Mouse (Mus musculus) intestine, postnatal 0 days (tissue): ENCODE results near the gene Gm10401. TPM values are rescaled to one million over a fixed set of nuclear protein-coding genes. Genes with fewer than 3 reads are reported as not detected.

ENCODE experiments used
- ATAC-seq: fragments of 200-750 bp; cut with Nextera tagmentation; 2 replicates; pipeline ENCODE4 v1.8.0; 2017; ENCODE audit warnings: mild to moderate bottlenecking, moderate TSS enrichment, moderate library complexity
- H3K27ac ChIP-seq: fragments of 300-500 bp; sonication (generic); 2 replicates; pipeline ENCODE4 v1.5.1; 2014; ENCODE audit warnings: mild to moderate bottlenecking, low read depth, low read length, moderate library complexity
- H3K27me3 ChIP-seq: fragments of 300-500 bp; sonication (generic); replicated peaks from 2 replicates; pipeline ENCODE4 v1.6.1; 2014; ENCODE audit warnings: low read length, mixed read lengths; ENCODE audit not compliant: control insufficient read depth, insufficient read depth
- H3K36me3 ChIP-seq: fragments of 300-500 bp; sonication (generic); 2 replicates; pipeline ENCODE4 v1.6.1; 2014; ENCODE audit warnings: mild to moderate bottlenecking, moderate library complexity; ENCODE audit not compliant: control insufficient read depth, insufficient read depth
- H3K4me1 ChIP-seq: fragments of 300-500 bp; sonication (generic); replicated peaks from 2 replicates; pipeline ENCODE4 v1.6.1; 2014; ENCODE audit warnings: antibody characterized with exemption, low read length, mixed read lengths; ENCODE audit not compliant: control insufficient read depth, insufficient read depth
- H3K4me2 ChIP-seq: fragments of 300-500 bp; sonication (generic); replicated peaks from 2 replicates; pipeline ENCODE4 v1.6.1; 2014; ENCODE audit warnings: low read depth, mild to moderate bottlenecking, moderate library complexity
- H3K4me3 ChIP-seq: fragments of 300-500 bp; sonication (generic); 2 replicates; pipeline ENCODE4 v1.5.1; 2014; ENCODE audit warnings: low read depth, low read length
- H3K9ac ChIP-seq: fragments of 300-500 bp; sonication (generic); 2 replicates; pipeline ENCODE4 v1.6.1; 2014; ENCODE audit warnings: mild to moderate bottlenecking, low read depth, low read length
- H3K9me3 ChIP-seq: fragments of 300-500 bp; sonication (generic); 2 replicates; pipeline ENCODE4 v1.6.1; 2016; ENCODE audit warnings: mixed run types; ENCODE audit not compliant: control insufficient read depth
- CTCF ChIP-seq: sonication (generic); IDR thresholded peaks from 2 replicates; pipeline ENCODE4 v1.5.1; 2016; ENCODE audit warnings: low read depth, mild to moderate bottlenecking, control low read depth, antibody characterized with exemption, moderate library complexity
- WGBS: fragments of 180-500 bp; shearing (Covaris S2); extraction: QIAGEN DNeasy Blood & Tissue Kit; methylation state at CpG from one replicate; pipeline ENCODE4 v1.1.7; 2014; 5-methylcytosine and 5-hydroxymethylcytosine counted together
- polyA plus RNA-seq: library from polyadenylated mRNA; unstranded; fragments of >200 nt; fragmentation: Nextera tagmentation; extraction: Ambion mirVana; gene quantifications from 2 replicates; pipeline ENCODE4 v1.2.1, GENCODE M21; 2015

Gene Gm10401
- polyA plus RNA-seq, 1 experiment from 2014 or later: 13.8 TPM

DNA sequence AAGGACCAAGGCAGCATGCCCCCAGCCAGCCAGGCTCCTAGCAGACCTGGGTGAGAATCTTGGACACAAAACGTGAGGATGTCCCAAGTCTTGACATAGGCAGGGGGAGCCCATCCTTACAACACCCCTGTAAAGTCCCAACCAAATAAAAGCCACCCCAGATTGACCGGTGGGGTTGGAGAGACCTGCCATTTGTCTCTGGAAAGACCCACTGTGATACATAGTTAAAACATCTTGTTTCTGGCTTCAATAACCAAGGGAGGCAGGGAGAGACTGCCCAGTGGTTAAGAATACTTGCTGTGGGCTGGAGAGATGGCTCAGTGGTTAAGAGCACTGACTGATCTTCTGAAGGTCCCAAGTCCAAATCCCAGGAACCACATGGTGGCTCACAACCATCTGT, 4.1 kb upstream of the Gm10401 start:
- Histone ChIP-seq H3K4me2 (no peak overlapping the region), H3K36me3 (peaks cover 34% of the 10 kb centered on the region), H3K27me3 (no peaks in the 10 kb centered on the region), H3K9me3 (no peaks in the 10 kb centered on the region), H3K27ac (no peak overlapping the region), H3K4me1 (no peaks in the 10 kb centered on the region), H3K4me3 (no peak overlapping the region), H3K9ac (no peak overlapping the region)
- 88% methylated on average over 2 of the region's 2 CpGs for WGBS
- TF ChIP-seq CTCF: no peak
- no peak for ATAC-seq

DNA sequence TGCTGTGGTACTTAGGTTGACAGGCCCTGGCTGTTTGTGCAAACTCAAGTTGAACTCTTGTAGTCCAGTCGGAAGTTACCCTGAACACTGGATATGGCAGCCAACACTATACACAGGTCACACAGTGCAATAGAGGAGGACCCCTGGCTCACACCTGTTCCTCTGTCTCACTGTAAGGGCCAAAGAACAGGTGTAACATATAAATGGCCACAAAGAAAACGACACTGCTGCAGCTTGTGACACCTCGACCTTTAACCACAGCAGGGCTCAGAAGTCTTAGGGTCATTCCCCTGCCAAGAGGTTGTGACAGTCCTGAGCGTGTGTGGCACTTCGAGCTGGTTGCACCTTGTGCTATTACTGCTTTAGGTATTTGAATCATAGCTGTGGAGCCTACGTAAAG, 2.4 kb upstream of the Gm10401 start:
- H3K9ac ChIP-seq: no peak overlapping the region

DNA sequence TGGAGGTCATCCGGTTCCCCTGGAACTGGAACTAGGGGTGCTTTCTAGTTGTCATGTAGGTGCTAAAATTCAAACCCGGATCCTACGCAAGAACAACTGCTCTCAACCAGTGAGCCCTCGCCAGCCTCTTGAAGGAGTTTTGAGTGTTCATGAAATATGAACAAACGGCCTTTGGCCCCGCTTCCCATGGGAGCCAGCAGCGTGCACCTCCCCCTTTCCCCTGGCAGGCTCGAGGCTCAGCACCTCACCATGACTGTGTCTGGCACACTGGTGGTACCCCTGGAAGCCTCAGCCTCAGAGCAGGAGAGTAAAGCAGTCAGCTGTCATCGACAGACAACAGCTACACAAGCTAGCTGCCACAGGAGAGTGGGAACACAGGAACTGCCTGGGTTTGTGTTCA, 1.9 kb upstream of the Gm10401 start:
- 73% methylated on average over 9 of the region's 9 CpGs for WGBS
- Histone ChIP-seq H3K4me3 (no peak overlapping the region), H3K4me1 (no peaks in the 10 kb centered on the region), H3K27me3 (no peaks in the 10 kb centered on the region), H3K9ac (no peak overlapping the region), H3K27ac (peak overlapping the region; percentile 46), H3K36me3 (peaks cover 53% of the 10 kb centered on the region), H3K4me2 (no peak overlapping the region), H3K9me3 (no peaks in the 10 kb centered on the region)
- no peak for ATAC-seq
- no peak for TF ChIP-seq CTCF

More for the DNA sequence above, 2.4 kb upstream of the Gm10401 start:
- no peaks in the 10 kb centered on the region for H3K9me3 ChIP-seq
- WGBS: 57% methylated on average over 6 of the region's 6 CpGs
- no peaks in the 10 kb centered on the region for H3K4me1 ChIP-seq
- no peak overlapping the region for H3K4me3 ChIP-seq
- H3K27me3 ChIP-seq: no peaks in the 10 kb centered on the region
- H3K27ac ChIP-seq: peak overlapping the region; percentile 46
- ATAC-seq: peak; percentile 62
- TF ChIP-seq CTCF: no peak
- H3K4me2 ChIP-seq: no peak overlapping the region
- H3K36me3 ChIP-seq: peaks cover 48% of the 10 kb centered on the region

DNA sequence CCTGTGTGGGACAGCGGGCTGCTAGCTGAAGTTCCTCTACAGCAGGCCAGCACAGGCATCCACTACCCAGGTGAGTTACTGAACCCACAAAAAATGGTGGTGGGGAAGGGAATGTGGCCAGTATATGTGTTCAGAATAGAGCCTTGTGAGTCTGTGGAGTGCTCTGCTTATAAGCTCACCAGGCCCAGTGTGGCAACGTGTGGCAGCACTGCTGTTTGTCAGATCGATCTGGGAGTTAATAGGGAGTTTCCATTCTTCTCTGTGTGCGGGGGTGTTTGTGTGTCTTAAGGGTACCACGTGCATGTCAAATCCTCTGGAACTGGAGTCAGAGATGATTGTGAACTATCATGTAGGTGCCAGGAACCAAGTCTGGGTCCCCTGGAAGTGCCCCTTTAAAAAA, 1.4 kb upstream of the Gm10401 start:
- 79% methylated on average over 5 of the region's 5 CpGs for whole genome bisulfite sequencing
- TF ChIP-seq CTCF: no peak

DNA sequence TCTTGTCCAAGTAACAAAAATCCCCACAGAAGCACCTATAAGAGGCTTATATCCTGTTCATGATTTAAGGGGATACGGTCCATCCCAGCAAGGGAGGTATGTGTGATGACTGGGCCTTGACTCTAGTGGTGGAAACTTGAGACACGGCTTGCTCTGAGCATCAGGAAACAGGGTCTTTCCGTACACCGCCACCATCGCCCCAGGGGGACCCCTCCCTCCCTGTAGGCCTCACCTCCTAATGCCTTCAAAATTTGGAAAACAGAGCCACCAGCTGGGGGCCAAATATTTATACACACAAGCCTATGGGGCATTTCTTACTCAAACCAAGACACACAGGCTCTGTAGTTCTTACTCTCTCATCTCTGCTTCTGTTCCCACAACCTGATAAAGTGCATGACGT, 6.3 kb downstream of the Gm10401 start:
- Histone ChIP-seq H3K27ac (no peak overlapping the region), H3K9me3 (no peaks in the 10 kb centered on the region), H3K4me3 (no peak overlapping the region), H3K4me2 (no peak overlapping the region), H3K4me1 (no peaks in the 10 kb centered on the region), H3K36me3 (peaks cover 56% of the 10 kb centered on the region), H3K27me3 (no peaks in the 10 kb centered on the region), H3K9ac (no peak overlapping the region)
- no peak for ATAC-seq
- 88% methylated on average over 6 of the region's 6 CpGs for WGBS
- TF ChIP-seq CTCF: no peak

More for the DNA sequence above, 1.4 kb upstream of the Gm10401 start:
- Histone ChIP-seq H3K9ac (no peak overlapping the region), H3K36me3 (peaks cover 55% of the 10 kb centered on the region), H3K27ac (no peak overlapping the region; the same call in 1 of the 2 replicates), H3K9me3 (no peaks in the 10 kb centered on the region), H3K4me1 (no peaks in the 10 kb centered on the region), H3K27me3 (no peaks in the 10 kb centered on the region), H3K4me3 (no peak overlapping the region), H3K4me2 (no peak overlapping the region)
- no peak; the same call in 1 of the 2 replicates for ATAC-seq

DNA sequence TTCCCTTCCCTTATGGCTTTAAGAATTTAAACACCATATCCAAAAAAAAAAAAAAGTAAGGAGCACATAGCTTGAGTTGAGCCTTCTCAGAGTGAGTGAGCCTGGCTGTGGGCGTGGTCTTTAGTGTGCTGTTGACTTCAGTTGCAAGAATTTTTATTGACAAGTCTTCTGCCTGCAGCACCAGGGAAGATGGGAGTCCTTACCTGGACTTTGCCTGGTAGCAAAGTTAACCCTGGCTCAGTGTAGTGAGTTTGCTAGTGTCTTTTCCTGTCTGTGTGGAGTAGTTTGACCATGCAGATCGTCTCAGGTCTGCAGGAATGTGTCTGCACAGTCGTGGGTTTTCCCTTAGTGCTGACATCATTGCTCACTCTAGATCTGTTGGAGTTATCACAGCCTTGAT, 7.1 kb downstream of the Gm10401 start:
- 34% methylated on average over 3 of the region's 3 CpGs for WGBS
- H3K4me2 ChIP-seq: no peak overlapping the region
- no peaks in the 10 kb centered on the region for H3K9me3 ChIP-seq
- peak; percentile 39; the same call in 1 of the 2 replicates for ATAC-seq
- no peak overlapping the region for H3K4me3 ChIP-seq
- peaks cover 56% of the 10 kb centered on the region for H3K36me3 ChIP-seq
- no peaks in the 10 kb centered on the region for H3K27me3 ChIP-seq
- no peaks in the 10 kb centered on the region for H3K4me1 ChIP-seq
- no peak overlapping the region for H3K27ac ChIP-seq
- TF ChIP-seq CTCF: no peak
- H3K9ac ChIP-seq: no peak overlapping the region
